Mouse (Mus musculus) forebrain, embryonic 16.5 days (tissue): ENCODE measurements at regions not wholly inside any gene's neighbourhood (a gene's known extent, or its start where the extent isn't known, plus 50 kb on each side); places are given as distances from the start of the nearest gene placed in this dataset.

Experiments
- ATAC-seq: fragments of 200-750 bp; cut with Nextera tagmentation; 2 replicates; pipeline ENCODE4 v1.8.0; 2017; ENCODE audit warnings: mild to moderate bottlenecking, moderate library complexity
- H3K27ac ChIP-seq: fragments of 300-500 bp; sonication (generic); 2 replicates; pipeline ENCODE4 v1.5.1; 2014; ENCODE audit warnings: low read length, control low read depth
- H3K27me3 ChIP-seq: fragments of 300-500 bp; sonication (generic); replicated peaks from 2 replicates; pipeline ENCODE4 v1.6.1; 2014; ENCODE audit warnings: low read length; ENCODE audit not compliant: control insufficient read depth, insufficient read depth
- H3K36me3 ChIP-seq: fragments of 300-500 bp; sonication (generic); 2 replicates; pipeline ENCODE4 v1.6.1; 2014; ENCODE audit not compliant: control insufficient read depth, insufficient read depth
- H3K4me1 ChIP-seq: fragments of 300-500 bp; sonication (generic); replicated peaks from 2 replicates; pipeline ENCODE4 v1.6.1; 2014; ENCODE audit warnings: low read length; ENCODE audit not compliant: control insufficient read depth, insufficient read depth
- H3K4me2 ChIP-seq: fragments of 300-500 bp; sonication (generic); 2 replicates; pipeline ENCODE4 v1.6.1; 2014; ENCODE audit warnings: mild to moderate bottlenecking, low read length, control low read depth
- H3K4me3 ChIP-seq: fragments of 300-500 bp; sonication (generic); replicated peaks from 2 replicates; pipeline ENCODE4 v1.5.1; 2014; ENCODE audit warnings: mild to moderate bottlenecking, low read length, control low read depth
- H3K9ac ChIP-seq: fragments of 300-500 bp; sonication (generic); replicated peaks from 2 replicates; pipeline ENCODE4 v1.6.1; 2014; ENCODE audit warnings: low read depth, low read length, control low read depth
- H3K9me3 ChIP-seq: fragments of 300-500 bp; sonication (generic); 2 replicates; pipeline ENCODE4 v1.6.1; 2016; ENCODE audit warnings: low read length; ENCODE audit not compliant: control insufficient read depth
- WGBS: fragments of 180-500 bp; shearing (Covaris S2); extraction: QIAGEN DNeasy Blood & Tissue Kit; methylation state at CpG from one replicate; pipeline ENCODE4 v1.1.7; 2014; 5-methylcytosine and 5-hydroxymethylcytosine counted together

GRCm38 (mm10) chrX:11957011-11957410 is 203.1 kb downstream of the Bcor start:
- Histone ChIP-seq H3K4me1 (no peaks in the 10 kb centered on the region), H3K36me3 (no peaks in the 10 kb centered on the region), H3K27me3 (no peaks in the 10 kb centered on the region), H3K9me3 (no peaks in the 10 kb centered on the region), H3K4me3 (no peak overlapping the region), H3K27ac (no peak overlapping the region), H3K9ac (no peak overlapping the region), H3K4me2 (no peak overlapping the region)
- no peak for ATAC-seq
- 44% methylated on average over 6 of the region's 6 CpGs for WGBS

GRCm38 (mm10) chrX:11959871-11960552 is 200.1 kb downstream of the Bcor start:
- WGBS, result 63% methylated on average over 8 of the region's 8 CpGs
- ATAC-seq, result no peak

GRCm38 (mm10) chrX:11961350-11961749 is 198.8 kb downstream of the Bcor start:
- no peaks in the 10 kb centered on the region for H3K4me1 ChIP-seq
- H3K27ac ChIP-seq, result no peak overlapping the region
- WGBS, result 61% methylated on average over 2 of the region's 2 CpGs

More at GRCm38 (mm10) chrX:11959871-11960552, 200.1 kb downstream of the Bcor start:
- no peak overlapping the region for H3K4me2 ChIP-seq
- H3K4me1 ChIP-seq, result no peaks in the 10 kb centered on the region
- H3K9ac ChIP-seq, result no peak overlapping the region
- no peaks in the 10 kb centered on the region for H3K27me3 ChIP-seq
- H3K36me3 ChIP-seq, result no peaks in the 10 kb centered on the region
- no peak overlapping the region for H3K4me3 ChIP-seq
- H3K9me3 ChIP-seq, result no peaks in the 10 kb centered on the region
- no peak overlapping the region for H3K27ac ChIP-seq

GRCm38 (mm10) chrX:11964428-11964827 is 195.7 kb downstream of the Bcor start:
- H3K27ac ChIP-seq, result no peak overlapping the region
- no peaks in the 10 kb centered on the region for H3K9me3 ChIP-seq
- H3K4me1 ChIP-seq, result no peaks in the 10 kb centered on the region
- H3K27me3 ChIP-seq, result no peaks in the 10 kb centered on the region
- no peak overlapping the region for H3K4me2 ChIP-seq
- H3K9ac ChIP-seq, result no peak overlapping the region
- ATAC-seq, result no peak
- no peaks in the 10 kb centered on the region for H3K36me3 ChIP-seq
- no peak overlapping the region for H3K4me3 ChIP-seq
- WGBS, result 54% methylated on average over 3 of the region's 3 CpGs

More at GRCm38 (mm10) chrX:11961350-11961749, 198.8 kb downstream of the Bcor start:
- Histone ChIP-seq H3K4me3 (no peak overlapping the region), H3K9me3 (no peaks in the 10 kb centered on the region), H3K27me3 (no peaks in the 10 kb centered on the region), H3K36me3 (no peaks in the 10 kb centered on the region), H3K9ac (no peak overlapping the region), H3K4me2 (no peak overlapping the region)
- ATAC-seq, result no peak

- whole genome bisulfite sequencing, result 87% methylated on average over 4 of the region's 4 CpGs
- ATAC-seq, result no peak
- Histone ChIP-seq H3K36me3 (no peaks in the 10 kb centered on the region), H3K9me3 (no peaks in the 10 kb centered on the region), H3K4me1 (no peaks in the 10 kb centered on the region), H3K4me2 (no peak overlapping the region), H3K9ac (no peak overlapping the region), H3K27me3 (no peaks in the 10 kb centered on the region), H3K27ac (no peak overlapping the region), H3K4me3 (no peak overlapping the region)
These were observed 181.5 kb downstream of the Bcor start for GRCm38 (mm10) chrX:11978679-11979078.

GRCm38 (mm10) chrX:11983276-11983675 is 176.9 kb downstream of the Bcor start:
- 80% methylated on average over 1 of the region's 1 CpGs for WGBS
- H3K4me2 ChIP-seq, result no peak overlapping the region
- no peak overlapping the region for H3K27ac ChIP-seq
- H3K9me3 ChIP-seq, result no peaks in the 10 kb centered on the region
- H3K9ac ChIP-seq, result no peak overlapping the region
- no peak overlapping the region for H3K4me3 ChIP-seq
- no peaks in the 10 kb centered on the region; the same call in 1 of the 2 replicates for H3K27me3 ChIP-seq
- H3K4me1 ChIP-seq, result no peaks in the 10 kb centered on the region
- no peak for ATAC-seq
- H3K36me3 ChIP-seq, result no peaks in the 10 kb centered on the region
